Mouse (Mus musculus) adrenal gland, postnatal 10 days (tissue): Measurements from ENCODE around the gene Znrf1. TPM values are rescaled to one million over a fixed set of nuclear protein-coding genes. Genes with fewer than 3 reads are reported as not detected.
A peak's percentile ranks its signal among the peaks of the same experiment; 100 is the strongest.

Source experiments
- DNase-seq: peaks from one replicate; pipeline ENCODE4 v3.0.0; 2021; ENCODE audit warnings: mixed read lengths
- total RNA-seq, 2 experiments: library from RNA; stranded (reverse); gene quantifications; 2 replicates each; pipeline ENCODE4 v1.2.3; 2021

The Znrf1 gene
- total RNA-seq, 2 experiments from 2014 or later = 40.0 to 62.6 TPM

DNA sequence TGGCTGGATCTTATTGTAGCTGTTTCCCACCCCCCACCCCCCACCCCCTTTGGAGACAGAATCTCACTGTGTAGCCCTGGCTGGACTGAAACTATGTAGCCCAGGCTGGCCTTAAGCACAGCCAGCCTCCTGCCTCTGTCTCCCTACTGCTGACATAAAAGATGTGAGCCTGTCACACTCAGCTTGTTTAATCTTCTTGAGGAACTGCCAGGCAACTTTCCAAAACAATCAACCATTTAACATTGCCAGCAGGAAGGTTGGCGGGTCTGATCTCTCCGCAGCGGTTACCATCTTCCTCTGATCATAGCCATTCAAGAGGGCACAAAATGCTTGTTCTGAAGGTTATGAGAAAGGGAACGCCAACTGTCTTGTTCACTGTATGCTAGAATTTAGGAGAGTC, 2.4 kb upstream of the Znrf1 start:
- no peak for DNase-seq

DNA sequence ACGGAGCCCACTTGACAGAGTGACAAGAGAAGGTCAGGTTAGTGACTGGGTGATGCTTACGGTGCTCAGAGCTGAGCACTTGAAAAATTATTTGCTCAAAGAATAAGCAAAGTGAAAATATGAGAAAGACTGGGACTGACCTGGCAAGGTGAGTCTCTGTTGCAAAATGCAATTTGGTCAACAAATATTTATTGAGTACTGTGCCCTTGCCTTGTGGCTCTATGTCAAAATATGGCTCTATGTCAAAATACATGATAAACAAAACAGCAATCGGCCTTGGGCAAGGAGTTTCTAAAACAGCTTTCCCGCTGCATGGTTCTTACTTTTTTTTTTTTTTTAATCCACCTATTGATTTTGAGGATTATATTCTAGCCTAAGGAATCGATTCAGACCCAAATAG, 406 bp upstream of the Znrf1 start:
- DNase-seq = no peak

DNA sequence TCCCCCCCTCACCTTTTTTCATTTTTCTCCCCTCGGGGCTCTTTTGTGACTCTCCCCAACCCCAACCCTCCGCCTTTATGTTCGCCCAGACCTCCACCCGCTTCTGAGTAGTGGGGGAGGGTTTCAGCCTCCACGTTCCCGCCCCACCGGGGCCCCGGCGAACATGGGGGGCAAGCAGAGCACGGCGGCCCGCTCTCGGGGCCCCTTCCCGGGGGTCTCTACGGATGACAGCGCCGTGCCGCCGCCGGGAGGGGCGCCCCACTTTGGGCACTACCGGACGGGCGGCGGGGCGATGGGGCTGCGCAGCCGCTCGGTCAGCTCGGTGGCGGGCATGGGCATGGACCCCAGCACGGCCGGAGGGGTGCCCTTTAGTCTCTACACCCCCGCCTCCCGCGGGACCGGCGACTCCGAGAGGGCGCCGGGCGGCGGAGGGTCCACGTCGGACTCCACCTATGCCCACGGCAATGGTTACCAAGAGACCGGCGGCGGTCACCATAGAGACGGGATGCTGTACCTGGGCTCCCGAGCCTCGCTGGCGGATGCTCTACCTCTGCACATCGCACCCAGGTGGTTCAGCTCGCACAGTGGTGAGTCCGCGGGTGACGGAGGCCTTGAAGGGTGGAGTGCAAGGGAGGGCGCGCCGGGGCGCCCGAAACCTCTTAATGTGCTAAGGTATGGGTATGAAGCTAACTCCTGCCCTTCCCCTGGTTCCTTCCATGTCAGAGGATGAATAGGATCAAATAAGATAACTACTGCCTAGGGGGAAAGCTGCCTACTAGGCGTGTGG, 1.3 kb downstream of the Znrf1 start:
- peak; percentile 52 for DNase-seq

DNA sequence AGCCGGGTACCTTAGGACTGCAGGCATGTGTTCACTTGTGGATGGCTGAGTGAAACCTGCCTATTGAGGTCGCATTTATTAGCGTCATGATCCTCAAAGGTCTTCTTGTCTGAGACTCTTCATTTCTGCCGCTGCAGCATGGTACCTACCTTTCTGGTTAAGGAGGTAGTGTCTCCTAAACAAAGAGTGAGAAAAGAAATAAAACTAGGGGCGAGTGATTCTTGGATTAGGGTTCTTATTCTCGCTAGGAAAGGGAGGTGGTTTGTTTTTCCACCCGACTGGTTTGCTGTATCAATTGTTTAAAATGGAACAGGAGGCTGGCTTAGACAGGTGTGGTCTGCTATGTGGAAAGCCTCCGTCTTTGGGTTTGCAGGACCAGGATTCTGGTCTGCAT, 1.9 kb downstream of the Znrf1 start:
- DNase-seq = no peak

DNA sequence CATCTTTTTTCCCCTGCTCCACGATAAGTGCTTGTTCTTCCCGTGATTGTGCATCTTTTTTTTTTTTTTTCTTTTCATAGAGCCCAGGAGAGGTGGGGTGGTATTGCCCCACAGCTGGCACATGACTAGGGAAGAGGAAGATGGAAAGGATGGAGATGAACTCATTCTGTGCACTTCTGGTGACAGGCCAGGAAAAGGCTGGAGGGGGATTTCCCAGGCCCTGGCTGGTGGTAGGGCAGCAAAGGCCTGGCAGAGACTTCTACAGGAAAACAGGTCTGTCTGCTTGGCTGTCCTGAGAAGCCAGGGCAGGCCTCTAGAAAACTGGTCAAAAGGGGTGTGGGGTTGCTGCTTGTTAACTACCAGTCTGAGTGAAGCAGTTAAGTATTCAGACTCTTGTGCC, 2.3 kb downstream of the Znrf1 start:
- DNase-seq = peak; percentile 43

DNA sequence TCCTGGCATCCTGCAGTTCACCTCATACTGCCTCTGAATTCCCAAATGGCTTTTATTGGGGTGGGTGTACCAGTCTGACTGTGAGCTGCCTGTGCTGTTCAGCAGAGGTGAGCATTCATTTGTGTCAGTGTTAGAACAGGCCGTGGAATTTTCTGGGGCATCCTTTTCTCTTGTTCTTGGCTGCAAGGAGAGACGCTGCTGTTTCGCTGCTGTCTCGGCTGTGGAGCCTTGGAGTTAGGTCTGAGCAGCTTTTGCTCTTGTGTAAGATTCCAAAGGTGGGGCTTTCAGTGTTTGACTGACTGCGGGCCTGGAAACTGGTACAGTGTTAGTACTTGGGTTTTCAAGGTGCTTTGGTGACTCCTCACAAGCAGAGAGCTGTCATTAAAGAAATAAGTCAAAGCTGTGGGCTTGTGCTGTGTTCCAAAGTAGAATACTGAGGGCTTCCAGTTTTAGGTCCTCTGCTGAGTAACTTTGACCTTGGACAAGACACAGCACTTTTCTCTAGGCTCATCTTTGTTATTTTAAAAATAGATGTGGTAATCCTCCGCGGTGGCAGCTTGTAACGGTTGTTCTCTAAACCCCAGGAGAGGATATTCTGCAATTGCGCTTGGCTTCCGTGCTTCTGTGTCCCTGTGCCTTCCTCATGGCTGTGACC, 3.7 kb downstream of the Znrf1 start:
- peak; percentile 50 for DNase-seq

DNA sequence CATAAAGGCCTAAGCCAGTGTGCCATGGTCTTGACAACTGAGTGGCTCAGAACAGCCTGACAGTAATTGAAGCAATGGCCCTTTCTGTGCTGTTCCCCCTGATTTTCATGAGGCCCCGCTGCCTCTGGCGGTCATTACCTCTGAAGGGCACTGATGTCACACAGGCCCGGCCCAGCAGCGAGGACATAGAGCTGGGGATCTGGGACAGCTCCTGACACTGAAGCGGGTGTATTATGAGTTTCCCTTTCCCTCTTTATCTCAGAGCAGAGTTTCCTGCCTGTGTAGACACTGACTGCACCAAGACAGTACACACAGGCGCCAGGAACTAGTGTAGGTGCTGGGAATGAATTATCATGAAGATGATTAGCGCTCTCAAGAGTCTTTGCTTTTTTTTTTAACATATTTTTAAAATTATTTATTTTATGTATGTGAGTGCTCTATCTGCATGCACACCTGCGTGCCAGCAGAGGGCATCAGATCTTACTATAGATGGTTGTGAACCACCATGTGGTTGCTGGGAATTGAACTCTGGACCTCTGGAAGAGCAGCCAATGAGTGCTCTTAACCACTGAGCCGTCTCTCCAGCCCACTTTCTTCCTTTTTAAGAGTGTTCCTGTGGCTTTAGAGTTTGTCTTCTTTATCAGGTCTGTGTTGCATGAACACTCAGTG, 7.9 kb downstream of the Znrf1 start:
- DNase-seq = no peak

DNA sequence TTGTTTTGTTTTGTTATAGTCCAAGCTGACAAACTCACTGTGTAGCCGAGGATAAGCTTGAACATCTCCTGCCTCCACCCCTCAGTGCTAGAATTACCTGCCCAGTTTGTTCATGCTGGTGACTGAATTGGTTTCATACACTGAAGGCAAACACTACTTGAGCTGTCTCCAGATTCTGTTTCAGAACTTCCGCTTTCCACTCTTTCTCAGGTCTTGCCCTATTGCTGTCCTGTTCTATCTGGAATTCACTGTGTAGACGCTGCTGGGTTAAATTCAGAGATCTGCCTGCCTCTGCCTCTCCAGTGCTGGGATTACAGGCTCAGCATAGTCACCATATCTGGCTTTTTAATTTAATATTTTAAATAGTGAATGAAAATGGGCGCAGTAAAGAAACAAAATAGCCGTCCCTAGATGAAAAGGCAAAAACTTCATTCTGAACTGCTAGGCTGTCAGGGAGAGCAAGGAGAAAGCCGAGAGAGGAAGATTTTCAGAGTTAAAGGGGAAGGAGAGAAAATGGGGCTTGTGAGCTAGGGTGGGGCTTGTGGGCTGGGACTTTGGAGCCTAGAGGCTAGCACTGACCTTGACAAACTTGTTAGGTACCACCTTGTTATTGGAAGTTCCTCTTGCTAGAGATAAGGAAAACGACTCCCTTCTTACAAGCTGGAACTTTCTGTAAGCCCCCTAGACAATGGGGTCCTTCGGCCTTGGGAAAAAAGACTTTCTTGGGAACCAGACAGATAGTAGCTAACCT, 9.7 kb downstream of the Znrf1 start:
- no peak for DNase-seq

DNA sequence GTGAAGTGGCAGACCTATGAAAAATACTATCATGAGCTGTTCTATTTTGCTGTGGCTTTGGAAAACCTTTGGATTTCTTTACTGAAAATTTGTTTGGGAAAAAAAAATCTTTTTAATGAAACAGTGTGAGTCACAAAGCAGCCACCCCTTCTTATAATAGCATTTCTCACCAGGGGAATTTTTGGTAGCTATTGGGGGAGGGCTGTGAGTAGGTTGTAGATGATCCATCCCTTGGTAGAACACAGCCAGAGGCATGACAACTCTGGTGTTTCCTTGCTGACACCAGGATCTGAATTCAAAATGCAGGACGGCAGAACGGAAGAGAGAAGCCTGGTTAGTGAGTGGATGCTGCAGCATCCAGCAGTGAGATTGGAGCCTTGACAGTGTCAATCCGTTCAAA, 11.2 kb downstream of the Znrf1 start:
- no peak for DNase-seq

DNA sequence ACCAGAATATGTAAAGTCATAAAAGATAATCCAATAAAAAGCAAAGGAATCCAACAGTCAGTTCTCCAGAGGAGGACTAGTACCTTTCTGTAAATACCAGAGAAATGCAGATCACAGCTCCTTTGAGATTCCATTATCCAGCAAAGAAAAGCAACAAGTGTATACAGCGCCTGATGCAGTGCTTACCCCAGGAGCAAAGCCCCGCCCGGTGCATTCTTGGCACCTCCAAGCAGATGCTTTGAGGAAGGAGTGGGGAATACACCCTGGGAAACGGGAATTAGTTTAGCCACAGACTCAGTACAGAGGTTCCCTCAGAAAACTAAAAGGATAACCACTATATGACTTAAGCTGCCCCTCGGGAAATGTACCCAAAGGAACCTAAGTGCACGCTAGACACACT, 12.3 kb downstream of the Znrf1 start:
- no peak for DNase-seq

DNA sequence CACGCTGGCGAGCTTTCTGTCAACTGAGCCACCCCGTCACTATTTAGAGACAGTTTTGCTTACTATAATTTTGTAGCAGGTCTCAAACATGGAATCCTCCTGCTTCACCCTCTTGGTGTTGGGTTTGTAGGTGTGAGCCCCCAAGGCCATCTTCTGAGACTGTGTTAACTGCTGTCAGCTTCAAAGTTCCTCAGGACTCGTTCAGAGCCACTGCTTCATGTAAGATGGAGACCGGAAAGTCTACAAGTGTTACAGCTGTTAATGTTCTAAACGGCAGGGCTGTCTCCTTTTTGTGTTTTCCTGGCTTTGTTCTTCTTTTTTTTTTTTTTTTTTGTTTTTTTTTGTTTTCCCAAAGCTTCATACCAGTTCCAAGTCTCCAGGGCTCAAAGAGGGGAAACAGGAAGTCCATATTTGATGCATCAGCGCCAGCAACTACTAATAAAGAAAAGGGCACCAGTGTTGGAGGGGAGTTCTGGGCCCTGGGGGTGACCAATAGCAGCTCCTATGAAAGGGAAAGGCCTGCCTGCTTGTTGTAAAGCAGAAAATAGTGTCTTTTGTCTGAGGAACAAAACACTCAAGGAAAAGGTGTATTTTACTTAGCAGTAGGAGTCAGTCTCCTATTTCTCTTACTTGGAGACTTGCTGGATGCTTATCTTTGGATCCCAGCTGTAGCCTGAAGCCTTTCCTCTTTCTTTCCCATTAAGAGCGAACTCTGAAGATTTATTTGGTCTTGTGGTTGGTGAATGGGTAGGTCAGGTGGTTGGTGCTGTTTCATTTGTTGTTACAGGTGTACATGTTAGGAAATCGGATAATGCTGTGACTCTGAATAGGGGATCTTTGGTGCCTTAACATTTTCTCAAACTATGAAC, 14.3 kb downstream of the Znrf1 start:
- no peak for DNase-seq

DNA sequence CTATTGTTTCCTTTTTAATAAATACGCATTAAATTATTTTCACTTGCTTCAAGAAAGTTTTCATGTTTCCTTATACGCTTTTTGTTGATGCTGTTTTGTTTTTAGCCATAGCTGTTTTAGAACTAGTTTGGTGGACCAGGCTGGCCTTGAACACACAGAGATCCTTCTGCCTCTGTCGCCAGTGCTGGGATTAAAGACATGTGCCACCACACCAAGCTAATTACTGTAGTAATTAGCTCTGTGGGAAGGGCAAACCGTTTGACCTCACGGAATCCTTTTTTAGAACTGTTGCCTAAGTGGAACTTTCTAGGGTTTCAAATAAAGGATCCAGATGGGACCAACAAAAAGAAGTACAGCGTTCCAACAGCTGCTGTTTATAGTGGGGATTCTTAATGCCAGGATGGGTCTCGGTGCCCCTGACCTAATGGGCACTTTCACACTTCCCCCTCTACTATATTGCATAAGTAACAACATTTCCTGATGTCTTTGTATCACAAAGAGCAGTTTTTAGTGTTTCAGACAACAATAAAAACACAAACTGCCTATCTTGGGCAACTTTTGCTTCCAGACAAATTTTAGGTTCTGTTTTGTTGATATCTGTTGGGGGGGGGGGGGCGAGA, 15.7 kb downstream of the Znrf1 start:
- DNase-seq = no peak

DNA sequence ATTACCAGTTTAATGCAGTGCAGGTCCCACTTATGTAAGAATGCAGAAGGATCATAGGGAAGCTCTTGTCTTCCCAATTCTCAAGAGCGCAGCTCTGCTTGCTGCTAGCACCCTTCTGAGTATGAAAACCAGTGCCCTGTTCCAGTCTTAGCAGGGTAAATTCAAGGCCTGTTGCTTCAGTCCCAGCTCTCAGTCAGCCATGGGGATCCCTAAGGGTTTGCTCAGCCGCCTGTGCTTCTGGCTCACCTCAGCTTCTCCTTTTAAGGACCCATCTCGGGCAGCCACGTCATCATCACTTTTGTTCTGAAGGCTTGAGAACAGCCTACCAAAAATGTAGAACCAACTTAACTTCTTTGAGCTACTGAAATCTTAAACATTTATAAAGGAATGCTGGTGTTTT, 25.9 kb downstream of the Znrf1 start:
- DNase-seq = peak; percentile 28

DNA sequence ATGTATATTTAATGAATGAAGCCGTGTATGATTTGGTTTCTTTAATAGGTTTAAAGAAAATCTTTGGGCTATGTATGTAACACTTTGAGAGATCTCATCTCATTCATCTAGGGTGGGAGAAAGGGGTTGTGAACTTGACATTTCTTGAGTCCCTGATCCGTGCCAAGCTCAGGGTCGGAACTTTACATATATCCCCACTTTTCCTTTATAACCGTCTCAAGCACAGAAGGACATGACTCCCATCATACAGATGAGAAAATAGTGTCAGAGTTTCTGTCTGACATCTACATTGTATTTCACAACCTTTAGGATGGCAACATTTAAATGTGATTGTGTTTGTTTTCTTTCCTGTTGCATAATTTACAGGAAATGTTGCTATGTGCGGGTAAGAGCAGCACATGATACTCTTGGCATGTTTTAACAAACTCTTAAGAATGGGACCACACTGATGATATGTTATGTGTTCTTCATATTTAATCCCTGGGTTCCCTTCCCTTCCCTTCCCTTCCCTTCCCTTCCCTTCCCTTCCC, 26.4 kb downstream of the Znrf1 start:
- no peak for DNase-seq

DNA sequence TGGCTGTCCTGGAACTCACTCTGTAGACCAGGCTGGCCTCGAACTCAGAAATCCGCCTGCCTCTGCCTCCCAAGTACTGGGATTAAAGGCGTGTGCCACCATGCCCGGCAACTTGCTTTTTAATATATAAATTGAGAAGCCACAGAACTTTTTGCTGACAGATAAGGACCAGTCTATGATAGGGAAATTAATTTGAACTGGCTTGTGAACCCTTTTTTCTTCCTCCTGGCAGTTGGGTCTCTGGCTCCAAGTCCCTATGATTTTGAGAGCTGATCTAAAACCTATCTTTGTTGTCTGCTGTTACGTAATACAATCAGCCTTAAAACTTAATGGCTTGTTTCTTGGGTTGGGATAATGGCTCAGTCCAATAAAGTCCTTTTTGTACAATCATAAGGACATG, 27.2 kb downstream of the Znrf1 start:
- DNase-seq = no peak

DNA sequence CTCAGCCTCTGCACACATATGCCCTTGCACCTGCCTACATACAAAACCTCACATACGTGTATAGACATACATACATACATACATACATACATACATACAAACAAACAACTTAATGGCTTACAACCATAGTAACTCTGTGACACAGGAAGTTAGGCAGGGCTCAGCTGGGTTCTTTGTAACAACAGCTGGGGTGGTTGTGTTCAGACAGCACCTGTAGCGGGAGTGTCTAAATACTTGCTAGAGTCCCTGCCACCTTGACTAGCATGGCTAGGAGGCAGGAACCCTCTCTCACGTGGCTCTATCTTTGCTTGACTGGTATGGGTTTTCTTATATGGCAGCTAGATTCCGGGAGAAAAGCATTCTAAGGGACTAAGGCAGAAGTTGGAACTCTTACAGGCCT, 27.8 kb downstream of the Znrf1 start:
- DNase-seq = no peak

DNA sequence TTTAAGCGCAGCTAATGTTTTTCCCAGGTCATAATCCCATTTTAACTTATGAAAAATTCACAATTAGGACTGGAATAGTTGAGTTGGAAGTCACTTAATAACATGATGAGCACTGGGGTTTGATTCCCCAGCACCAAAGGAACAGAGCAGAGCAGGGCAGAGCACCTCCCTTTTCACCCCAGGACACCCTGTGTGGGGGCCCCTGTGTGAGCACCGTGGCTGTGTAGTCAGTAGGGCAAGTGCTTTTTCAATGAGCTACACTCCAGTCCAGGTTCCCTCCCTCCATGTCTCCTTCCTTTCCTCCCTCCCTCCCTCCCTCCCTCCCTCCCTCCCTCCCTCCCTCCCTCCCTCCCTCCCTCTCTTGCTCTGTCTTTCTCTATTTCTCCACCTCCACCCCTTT, 28.2 kb downstream of the Znrf1 start:
- no peak for DNase-seq

DNA sequence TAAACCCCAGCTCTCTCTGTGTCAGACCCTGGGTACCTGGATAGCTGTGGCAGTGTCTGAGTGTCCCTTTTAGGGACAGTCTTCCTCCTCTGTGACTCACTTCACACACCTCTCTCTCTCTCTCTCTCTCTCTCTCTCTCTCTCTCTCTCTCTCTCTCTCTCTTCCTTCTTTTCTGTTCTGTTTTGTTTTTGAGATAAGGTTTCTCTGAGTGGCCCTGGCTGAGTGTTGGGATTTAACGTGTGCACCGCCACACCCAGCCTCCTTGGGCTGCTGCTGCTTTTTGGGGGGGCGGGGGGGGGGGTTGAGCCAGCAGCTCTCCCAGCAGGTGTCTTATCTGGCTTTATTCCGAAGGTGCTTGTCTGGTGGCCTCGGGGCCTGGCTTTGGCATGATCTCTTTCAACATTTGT, 29.9 kb downstream of the Znrf1 start:
- no peak for DNase-seq

DNA sequence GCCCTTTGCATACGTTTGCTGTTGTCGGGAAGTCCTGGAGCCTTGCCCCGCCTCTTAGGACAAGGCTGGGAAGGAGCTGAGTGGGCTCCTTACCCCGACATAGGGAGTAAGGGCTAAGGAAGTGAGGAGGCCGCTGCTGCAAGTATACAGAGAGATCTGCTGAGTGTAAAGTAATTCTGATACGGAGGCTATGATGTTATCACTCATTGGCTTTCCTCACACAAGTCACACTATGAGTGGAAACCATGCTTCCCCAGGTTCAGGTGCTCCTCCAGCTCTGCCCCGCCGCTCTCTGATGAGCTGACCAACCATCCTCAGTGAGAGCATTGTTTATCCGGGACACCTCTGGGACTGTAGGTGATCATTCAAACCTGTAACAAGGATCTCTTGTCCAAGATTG, 30.4 kb downstream of the Znrf1 start:
- no peak for DNase-seq

DNA sequence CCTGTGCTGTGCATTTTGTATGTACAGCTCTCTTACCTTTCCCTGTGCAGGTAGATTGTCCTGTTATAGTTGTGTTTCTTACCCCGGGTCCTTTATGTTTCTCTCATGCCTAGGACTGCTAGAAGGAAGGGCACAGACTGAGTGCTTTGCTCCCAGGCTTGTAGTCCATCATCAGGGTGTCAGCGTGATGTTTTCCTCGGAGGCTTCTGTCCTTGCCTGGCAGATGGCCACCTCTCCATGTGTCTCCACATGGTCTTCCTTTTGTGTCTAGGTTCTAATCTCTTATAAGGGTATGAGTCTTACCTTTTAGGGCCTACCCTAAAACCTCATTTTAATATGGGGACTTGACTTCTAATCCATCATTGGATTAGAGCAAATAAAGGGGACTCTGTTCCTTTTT, 31.7 kb downstream of the Znrf1 start:
- no peak for DNase-seq

DNA sequence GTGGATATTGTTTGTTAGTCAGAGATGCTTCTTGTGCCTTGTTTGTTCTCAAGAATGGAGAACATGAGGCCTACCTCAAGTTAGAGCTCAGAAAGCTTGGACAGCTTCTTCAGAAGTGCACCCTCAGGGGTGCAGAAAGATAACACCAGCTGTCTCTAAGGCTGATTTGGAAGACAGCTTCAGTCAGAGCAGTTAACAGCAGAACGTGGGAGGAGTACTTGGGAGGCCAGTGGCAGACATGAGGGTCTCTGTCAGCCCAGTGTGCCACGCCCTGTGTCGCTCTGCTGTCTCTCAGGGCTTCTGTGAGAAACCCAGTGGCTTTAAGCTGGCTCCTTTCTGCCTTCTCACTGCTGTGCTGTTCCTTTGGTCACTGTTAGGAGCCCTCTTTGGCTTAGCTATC, 32.1 kb downstream of the Znrf1 start:
- no peak for DNase-seq
